Mouse (Mus musculus): ENCODE measurements at regions not wholly inside any gene's neighbourhood (a gene's known extent, or its start where the extent isn't known, plus 50 kb on each side); places are given as distances from the start of the nearest gene placed in this dataset.

DNA sequence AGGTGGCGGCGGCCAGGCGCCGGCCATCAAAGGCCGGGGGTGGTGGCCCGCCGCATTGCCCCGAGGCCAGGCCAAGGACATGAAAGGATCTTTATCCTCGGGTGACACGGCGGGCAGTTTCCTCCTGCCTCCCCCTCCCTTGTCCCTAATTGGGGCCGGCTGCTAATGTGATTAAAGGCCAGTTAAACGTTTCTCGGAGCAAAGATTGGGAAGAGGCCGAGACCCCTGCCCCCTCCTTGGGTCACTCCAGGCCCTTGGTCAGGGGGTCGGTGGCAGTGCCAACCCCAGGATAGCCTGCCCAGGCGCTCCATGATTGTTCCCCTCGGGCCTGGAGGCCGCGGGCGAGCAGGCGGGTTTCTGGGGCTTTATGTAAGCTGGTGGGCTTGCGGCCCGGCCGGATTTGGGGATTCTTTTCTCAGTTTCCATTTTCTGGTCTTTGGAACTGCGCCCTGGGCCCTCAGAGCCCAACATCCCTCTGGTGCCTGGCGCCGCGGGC is 90.7 kb upstream of the Dio3 start:
- Histone ChIP-seq H3K27ac (ENCODE audit: insufficient read depth, low read length) (no peak overlapping the region), H3K4me1 (ENCODE audit: control insufficient read depth, insufficient read depth, low read length) (no peaks in the 10 kb centered on the region), H3K4me3 (ENCODE audit: insufficient read depth, low read length) (no peak overlapping the region)
- TF ChIP-seq CTCF (IDR thresholded peaks at IDR 0.05; ENCODE audit: extremely low read depth, insufficient read depth, low read length) = no peak
- TF ChIP-seq POLR2A (IDR thresholded peaks at IDR 0.05; ENCODE audit: extremely low read depth, insufficient read depth, low read length) = no peak

GRCm38 (mm10) chr12:110188641-110189328 is 90.1 kb upstream of the Dio3 start:
- Histone ChIP-seq H3K4me3 (ENCODE audit: insufficient read depth, low read length) (no peak overlapping the region), H3K27ac (ENCODE audit: insufficient read depth, low read length) (no peak overlapping the region), H3K4me1 (ENCODE audit: control insufficient read depth, insufficient read depth, low read length) (no peaks in the 10 kb centered on the region)
- TF ChIP-seq CTCF (IDR thresholded peaks at IDR 0.05; ENCODE audit: extremely low read depth, insufficient read depth, low read length) (no peak), POLR2A (IDR thresholded peaks at IDR 0.05; ENCODE audit: extremely low read depth, insufficient read depth, low read length) (no peak)

GRCm38 (mm10) chr12:110189329-110189642 is 89.6 kb upstream of the Dio3 start:
- no peak for TF ChIP-seq POLR2A (IDR thresholded peaks at IDR 0.05; ENCODE audit: extremely low read depth, insufficient read depth, low read length)
- TF ChIP-seq CTCF (IDR thresholded peaks at IDR 0.05; ENCODE audit: extremely low read depth, insufficient read depth, low read length) = no peak
- Histone ChIP-seq H3K4me3 (ENCODE audit: insufficient read depth, low read length) (no peak overlapping the region), H3K4me1 (ENCODE audit: control insufficient read depth, insufficient read depth, low read length) (no peaks in the 10 kb centered on the region), H3K27ac (ENCODE audit: insufficient read depth, low read length) (no peak overlapping the region)

DNA sequence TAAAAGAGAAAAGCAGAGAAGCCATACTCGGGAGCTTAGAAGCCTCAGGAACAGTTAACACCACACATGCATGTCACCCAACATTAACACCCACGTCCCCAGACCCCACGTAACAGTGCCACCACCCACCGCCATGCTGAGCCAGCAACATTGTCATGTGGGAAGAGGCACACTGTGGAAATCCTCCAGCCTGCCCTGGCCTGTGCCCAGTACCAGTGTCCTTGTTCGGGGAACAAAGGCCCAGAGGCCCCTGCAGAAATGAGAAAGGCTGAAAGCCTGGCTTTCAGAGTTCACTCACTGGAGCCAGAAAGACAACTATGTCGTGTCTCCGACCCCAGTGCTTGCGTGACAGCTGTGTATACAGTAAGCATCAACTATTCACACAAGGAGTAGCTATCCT is 86.7 kb upstream of the Dio3 start:
- Histone ChIP-seq H3K4me1 (ENCODE audit: control insufficient read depth, insufficient read depth, low read length) (no peaks in the 10 kb centered on the region), H3K4me3 (ENCODE audit: insufficient read depth, low read length) (no peak overlapping the region), H3K27ac (ENCODE audit: insufficient read depth, low read length) (no peak overlapping the region)
- TF ChIP-seq POLR2A (IDR thresholded peaks at IDR 0.05; ENCODE audit: extremely low read depth, insufficient read depth, low read length) = no peak
- TF ChIP-seq CTCF (IDR thresholded peaks at IDR 0.05; ENCODE audit: extremely low read depth, insufficient read depth, low read length) = no peak

- no peak overlapping the region for H3K27ac ChIP-seq (ENCODE audit: insufficient read depth, low read length)
- no peaks in the 10 kb centered on the region for H3K4me1 ChIP-seq (ENCODE audit: control insufficient read depth, insufficient read depth, low read length)
- TF ChIP-seq CTCF (IDR thresholded peaks at IDR 0.05; ENCODE audit: extremely low read depth, insufficient read depth, low read length) (no peak), POLR2A (IDR thresholded peaks at IDR 0.05; ENCODE audit: extremely low read depth, insufficient read depth, low read length) (no peak)
- H3K4me3 ChIP-seq (ENCODE audit: insufficient read depth, low read length) = no peak overlapping the region
Measured at GRCm38 (mm10) chr12:110197366-110197765, 81.5 kb upstream of the Dio3 start.

DNA sequence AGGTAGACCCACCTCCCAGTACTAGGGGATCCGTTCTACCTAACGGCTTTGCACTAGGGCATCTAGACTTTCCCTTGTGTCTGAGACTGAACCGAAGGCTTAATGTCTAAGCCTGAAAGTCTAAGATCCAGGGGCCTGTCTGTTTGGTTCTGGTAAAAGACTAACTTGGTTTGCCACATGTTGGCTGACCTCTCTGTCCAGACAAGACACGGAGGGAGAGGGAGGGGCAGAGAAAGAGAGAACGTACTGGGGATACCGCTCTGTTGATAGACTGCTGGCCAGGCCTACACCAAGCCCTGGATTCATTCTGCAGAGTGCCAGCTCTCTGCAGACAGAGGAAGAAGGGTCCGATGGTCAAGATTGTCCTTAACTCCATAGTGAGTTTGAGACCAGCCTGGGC is 78.4 kb upstream of the Dio3 start:
- Histone ChIP-seq H3K4me3 (ENCODE audit: insufficient read depth, low read length) (no peak overlapping the region), H3K27ac (ENCODE audit: insufficient read depth, low read length) (no peak overlapping the region), H3K4me1 (ENCODE audit: control insufficient read depth, insufficient read depth, low read length) (no peaks in the 10 kb centered on the region)
- no peak for TF ChIP-seq POLR2A (IDR thresholded peaks at IDR 0.05; ENCODE audit: extremely low read depth, insufficient read depth, low read length)

DNA sequence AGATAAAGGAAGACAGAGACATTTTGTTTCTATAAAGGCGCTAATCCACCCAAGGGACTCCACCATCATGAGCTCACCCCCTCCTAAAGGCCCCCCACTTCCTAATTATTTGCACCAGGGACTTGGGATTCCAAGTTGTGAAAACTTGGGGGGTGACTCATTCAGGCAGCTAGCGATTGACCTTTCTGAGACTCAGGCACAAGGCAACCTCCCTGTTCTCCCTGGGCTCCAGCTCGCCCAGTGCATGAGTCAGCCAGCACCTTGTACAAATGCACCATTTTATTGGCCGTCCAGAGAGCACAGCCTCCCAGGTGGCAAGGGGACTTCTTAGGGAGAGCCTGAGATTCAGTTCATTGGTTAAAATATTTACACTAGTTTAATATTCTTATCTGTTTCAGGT is 78.0 kb upstream of the Dio3 start:
- Histone ChIP-seq H3K27ac (ENCODE audit: insufficient read depth, low read length) (no peak overlapping the region), H3K4me1 (ENCODE audit: control insufficient read depth, insufficient read depth, low read length) (no peaks in the 10 kb centered on the region), H3K4me3 (ENCODE audit: insufficient read depth, low read length) (no peak overlapping the region)
- TF ChIP-seq CTCF (IDR thresholded peaks at IDR 0.05; ENCODE audit: extremely low read depth, insufficient read depth, low read length) (no peak), POLR2A (IDR thresholded peaks at IDR 0.05; ENCODE audit: extremely low read depth, insufficient read depth, low read length) (no peak)

DNA sequence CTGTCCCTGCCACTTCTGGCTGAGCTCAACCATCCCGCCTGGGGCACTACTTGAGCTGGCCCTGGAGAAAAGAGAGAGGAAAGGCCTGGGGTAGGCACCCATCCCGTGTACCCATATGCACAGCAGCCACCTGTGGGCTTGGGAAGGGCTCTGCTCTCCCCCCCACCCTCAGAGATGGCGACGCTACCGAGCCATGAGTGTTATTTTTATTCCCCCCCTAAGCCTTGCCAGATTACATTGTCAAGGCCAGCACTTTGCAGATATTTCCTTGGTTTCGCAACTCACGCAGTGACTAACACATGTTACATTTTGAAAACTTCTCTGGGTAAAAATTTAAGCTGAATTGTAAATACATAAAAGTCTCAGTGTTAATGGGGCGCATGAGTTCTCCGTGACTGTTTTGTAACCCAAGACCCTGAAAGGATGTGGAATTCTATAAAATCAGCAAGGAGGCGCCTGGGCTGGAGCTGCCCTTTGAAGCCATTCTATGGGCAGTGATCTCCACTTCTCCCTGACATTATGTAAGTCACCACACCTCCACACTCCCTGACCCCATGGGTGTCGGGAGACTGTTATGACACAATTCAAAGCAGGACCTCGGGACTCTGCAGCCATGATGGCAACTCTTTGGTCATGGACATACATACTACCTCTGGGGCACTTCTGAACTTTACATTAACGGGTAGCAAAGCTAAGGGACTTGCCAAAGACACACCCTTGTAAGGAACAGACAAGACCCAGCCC is 75.4 kb upstream of the Dio3 start:
- TF ChIP-seq CTCF (IDR thresholded peaks at IDR 0.05; ENCODE audit: extremely low read depth, insufficient read depth, low read length) (no peak), POLR2A (IDR thresholded peaks at IDR 0.05; ENCODE audit: extremely low read depth, insufficient read depth, low read length) (no peak)
- H3K27ac ChIP-seq (ENCODE audit: insufficient read depth, low read length) = no peak overlapping the region

DNA sequence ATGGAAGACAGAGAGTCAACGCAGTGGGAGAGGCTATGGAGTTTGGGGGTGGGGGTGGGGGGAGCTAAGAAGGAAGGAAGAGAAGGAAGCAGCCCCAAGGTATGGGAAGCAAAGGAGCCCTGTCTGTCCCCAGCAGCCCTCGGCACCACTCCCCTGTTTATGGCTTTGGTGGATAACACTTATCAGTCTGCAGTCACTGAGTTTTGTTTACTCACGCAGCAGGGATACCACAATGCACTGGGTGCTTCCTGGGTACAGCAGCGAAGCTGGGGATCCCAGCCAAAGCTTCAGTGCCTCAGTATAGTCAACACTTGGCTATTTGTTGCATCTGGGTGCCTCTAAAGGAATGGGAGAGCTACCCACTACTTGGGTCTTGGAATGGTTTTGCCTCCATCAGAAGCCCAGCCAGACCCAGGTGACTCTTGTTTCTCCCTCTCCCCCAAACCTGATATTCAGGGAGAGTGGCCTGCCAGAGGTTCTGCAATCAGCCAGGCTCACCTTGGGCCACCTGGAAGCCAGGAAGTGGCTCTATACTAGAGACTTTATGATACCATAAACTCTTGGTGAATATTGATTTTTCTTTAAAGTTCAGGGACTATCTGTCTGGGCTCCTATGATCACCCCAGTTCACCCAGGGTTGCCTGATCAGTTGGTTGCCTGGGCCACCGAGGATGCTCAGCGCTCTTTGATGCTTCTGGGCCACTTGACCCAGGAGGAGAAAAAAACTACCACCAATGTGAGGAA is 74.5 kb upstream of the Dio3 start:
- H3K27ac ChIP-seq (ENCODE audit: insufficient read depth, low read length) = no peak overlapping the region
- H3K4me1 ChIP-seq (ENCODE audit: control insufficient read depth, insufficient read depth, low read length) = no peaks in the 10 kb centered on the region
- TF ChIP-seq POLR2A (IDR thresholded peaks at IDR 0.05; ENCODE audit: extremely low read depth, insufficient read depth, low read length) = no peak
- H3K4me3 ChIP-seq (ENCODE audit: insufficient read depth, low read length) = no peak overlapping the region

More for the DNA sequence above, 75.4 kb upstream of the Dio3 start:
- Histone ChIP-seq H3K4me1 (ENCODE audit: control insufficient read depth, insufficient read depth, low read length) (no peaks in the 10 kb centered on the region), H3K4me3 (ENCODE audit: insufficient read depth, low read length) (no peak overlapping the region)

DNA sequence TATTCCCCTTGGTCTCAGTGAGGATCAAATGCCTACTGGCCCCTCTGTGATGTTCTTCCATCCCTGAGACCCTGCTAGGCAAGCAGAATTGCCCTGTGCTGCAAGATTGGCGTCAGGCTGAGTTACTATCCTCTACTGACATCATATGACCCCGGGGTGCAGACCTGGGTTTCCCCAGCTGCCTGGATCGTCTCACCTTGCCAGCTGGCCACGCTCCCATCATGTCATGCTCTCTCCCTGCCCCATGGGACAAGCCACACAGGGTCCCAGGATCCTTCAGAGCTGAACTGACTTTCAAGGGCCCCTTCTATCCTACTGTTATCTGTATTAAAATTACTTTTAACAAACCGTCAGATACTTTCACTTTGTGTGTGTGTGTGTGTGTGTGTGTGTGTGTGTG is 72.6 kb upstream of the Dio3 start:
- no peak overlapping the region for H3K4me3 ChIP-seq (ENCODE audit: insufficient read depth, low read length)
- no peaks in the 10 kb centered on the region for H3K4me1 ChIP-seq (ENCODE audit: control insufficient read depth, insufficient read depth, low read length)
- TF ChIP-seq CTCF (IDR thresholded peaks at IDR 0.05; ENCODE audit: extremely low read depth, insufficient read depth, low read length) = no peak
- TF ChIP-seq POLR2A (IDR thresholded peaks at IDR 0.05; ENCODE audit: extremely low read depth, insufficient read depth, low read length) = no peak
- no peak overlapping the region for H3K27ac ChIP-seq (ENCODE audit: insufficient read depth, low read length)

All from cortical plate, adult 2 months (tissue).